Mouse (Mus musculus): Measurements from ENCODE around the gene Igsf3. TPM values are rescaled to one million over a fixed set of nuclear protein-coding genes. Genes with fewer than 3 reads are reported as not detected.

Gene Igsf3
- total RNA-seq, 1 experiment from 2014 or later = 3.6 TPM

DNA sequence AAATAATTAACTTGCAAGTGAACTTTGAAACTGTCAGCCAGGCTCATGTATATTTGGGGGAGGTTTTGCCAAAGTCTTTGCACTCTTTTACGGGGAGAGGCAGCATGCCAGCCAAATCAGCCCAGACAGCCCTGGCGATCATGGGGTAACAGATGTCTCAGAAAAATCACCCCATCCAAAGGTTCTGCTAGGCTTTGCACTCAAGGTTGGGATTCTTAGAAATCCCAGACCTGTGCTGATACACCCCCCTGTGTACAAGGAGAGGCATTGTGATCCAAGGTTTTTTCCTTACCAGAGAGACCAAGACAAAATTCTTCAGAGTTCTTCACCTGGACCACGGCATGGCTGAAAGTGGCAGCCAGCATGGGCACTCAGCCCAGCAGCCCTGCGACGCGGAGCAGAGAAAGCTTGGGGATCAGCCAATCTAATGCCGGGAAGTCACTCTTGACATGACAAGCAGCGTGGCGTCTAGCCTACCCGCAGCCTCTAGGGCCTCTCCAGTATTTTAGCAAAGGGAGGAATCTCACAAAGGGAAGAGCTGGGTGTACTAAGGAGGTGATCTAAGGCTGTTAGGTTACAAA lies 7.5 kb upstream of the Igsf3 start:
- no peak for ATAC-seq (replicated peaks; ENCODE audit: low read depth, poor library complexity, severe bottlenecking)

DNA sequence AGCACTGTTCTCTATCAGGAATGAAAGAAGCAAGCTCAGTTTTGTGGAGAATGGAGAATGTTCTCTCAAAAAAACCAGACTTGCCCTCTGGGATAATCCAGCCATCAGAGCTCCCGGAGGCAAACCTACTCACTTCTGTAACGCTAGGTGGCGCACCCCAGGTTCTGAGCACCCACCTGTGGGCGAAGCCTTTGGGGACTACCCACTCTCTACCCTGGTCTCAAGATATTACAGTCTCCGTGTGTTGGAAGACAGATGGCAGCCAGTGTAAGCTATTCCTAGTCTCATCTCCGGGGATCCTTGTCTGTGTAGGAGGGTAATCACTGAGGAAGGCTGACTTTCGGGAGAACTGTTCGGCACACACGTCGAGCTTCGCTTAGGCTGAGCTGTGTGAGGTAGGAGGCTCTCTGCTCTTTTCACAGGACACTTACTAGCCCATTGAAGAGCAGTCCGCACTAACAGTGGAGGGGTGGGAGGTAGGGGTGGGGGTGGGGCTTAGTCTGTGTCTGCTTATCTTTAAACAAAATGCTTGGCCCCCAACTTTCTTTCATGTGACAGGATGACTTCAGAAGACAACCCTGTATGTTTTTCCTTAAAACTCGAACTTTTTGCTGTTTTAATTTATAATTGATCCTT lies 4.4 kb upstream of the Igsf3 start:
- peak; percentile 59 for ATAC-seq (replicated peaks; ENCODE audit: low read depth, poor library complexity, severe bottlenecking)

DNA sequence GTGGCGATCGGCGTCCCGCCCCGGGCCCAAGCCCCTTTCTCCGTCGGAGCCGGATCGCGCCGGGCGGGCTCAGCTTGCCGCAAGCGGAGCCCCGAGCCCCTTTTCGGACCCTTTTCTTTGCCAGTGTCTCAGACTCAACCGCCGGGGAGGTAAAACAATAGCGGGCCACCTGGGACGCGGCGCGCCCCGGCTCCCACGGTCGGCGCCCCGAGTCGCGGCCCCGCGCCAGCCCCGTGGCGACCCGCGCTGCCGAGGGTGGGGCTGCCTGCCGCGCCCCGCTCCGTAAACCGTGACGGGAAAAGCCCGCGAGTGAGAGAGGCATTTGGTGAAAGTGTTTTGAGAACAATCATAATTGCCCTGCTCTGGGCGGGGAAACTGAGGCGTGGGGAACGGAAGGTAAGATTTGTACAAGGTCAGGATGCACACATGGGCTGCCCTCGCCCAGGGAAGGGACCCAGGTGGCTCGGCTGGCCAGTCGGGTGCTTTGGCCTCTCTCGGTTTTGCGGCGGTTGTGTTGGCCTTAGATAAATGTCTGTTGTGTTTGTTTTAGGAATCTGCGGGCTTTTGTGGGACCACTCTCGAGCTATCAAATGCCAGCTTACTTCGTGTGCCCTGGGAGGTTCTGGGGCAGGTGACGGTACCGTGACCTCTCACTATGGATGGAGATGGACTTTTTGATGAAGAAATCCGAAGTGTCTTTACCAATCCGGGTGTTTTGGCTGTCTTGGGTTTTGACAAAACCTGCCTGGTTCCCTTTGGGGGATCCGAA lies 557 bp downstream of the Igsf3 start:
- ATAC-seq (replicated peaks; ENCODE audit: low read depth, poor library complexity, severe bottlenecking) = no peak

- ATAC-seq (replicated peaks; ENCODE audit: low read depth, poor library complexity, severe bottlenecking) = peak; percentile 30
Measured at GRCm38 (mm10) chr3:101378102-101378501, 1.2 kb downstream of the Igsf3 start.

DNA sequence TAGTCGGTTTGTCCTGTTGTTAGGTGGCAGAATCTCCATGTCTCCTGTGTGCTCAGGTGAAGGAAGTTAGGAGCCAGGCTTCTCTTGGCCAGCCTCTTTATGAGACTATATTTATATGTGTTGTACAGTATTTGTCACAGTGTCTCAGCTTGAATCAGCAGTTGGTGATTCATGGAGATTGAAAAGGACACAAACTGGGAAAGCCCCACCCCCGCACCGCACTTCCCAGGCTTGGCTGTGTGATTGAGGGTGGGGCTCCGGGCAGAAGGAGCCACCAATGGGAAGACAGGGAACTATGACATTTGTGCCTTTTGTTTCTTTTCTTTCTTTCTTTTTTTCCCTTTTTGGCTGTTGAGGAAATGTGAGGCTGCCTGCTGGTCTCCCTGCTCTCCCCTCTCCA lies 2.9 kb downstream of the Igsf3 start:
- ATAC-seq (replicated peaks; ENCODE audit: low read depth, poor library complexity, severe bottlenecking) = no peak

GRCm38 (mm10) chr3:101381691-101382090 lies 4.8 kb downstream of the Igsf3 start:
- no peak for ATAC-seq (replicated peaks; ENCODE audit: low read depth, poor library complexity, severe bottlenecking)

DNA sequence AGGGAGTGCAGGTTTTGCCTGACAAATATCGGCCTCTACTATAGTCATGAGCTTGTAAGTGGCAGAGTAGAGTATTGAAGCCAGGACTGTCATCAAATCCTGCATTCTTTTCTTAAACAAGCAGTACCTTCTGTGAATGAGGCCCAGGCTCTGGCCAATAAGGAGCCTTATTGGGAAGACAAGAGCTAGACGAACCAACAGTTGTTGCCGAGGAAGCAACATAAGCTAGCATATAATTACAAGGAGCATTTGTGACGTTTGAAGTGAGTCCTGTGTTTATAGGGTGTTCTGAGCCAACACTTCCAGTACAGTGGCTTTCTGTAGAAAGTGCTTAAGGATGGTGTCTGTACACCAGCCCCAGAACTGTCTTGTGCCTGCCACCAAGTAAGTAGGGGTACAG lies 5.9 kb downstream of the Igsf3 start:
- no peak for ATAC-seq (replicated peaks; ENCODE audit: low read depth, poor library complexity, severe bottlenecking)

- ATAC-seq (replicated peaks; ENCODE audit: low read depth, poor library complexity, severe bottlenecking) = no peak
Measured at GRCm38 (mm10) chr3:101386430-101387016, 9.6 kb downstream of the Igsf3 start.

GRCm38 (mm10) chr3:101387849-101388248 lies 11.0 kb downstream of the Igsf3 start:
- ATAC-seq (replicated peaks; ENCODE audit: low read depth, poor library complexity, severe bottlenecking) = no peak

DNA sequence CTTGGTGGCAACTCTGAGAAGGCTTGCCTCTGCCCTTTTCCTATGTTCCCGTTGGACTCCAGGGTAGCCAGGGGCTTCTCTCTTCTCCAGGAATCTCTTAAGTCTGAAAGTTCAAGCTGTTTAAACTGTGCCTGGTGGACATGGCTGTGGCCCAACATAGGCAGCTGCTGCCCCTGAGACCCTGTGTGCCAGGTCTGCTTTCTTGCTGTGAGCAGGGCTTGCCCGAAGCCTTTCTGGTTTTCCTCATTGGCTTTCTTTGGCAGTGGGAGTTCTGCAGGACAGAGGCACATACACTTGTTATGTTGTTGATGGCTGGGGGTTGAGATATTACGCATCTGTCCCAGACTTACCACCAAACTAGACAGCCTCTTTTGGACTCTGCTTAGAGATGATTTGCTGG lies 12.7 kb downstream of the Igsf3 start:
- ATAC-seq (replicated peaks; ENCODE audit: low read depth, poor library complexity, severe bottlenecking) = no peak

DNA sequence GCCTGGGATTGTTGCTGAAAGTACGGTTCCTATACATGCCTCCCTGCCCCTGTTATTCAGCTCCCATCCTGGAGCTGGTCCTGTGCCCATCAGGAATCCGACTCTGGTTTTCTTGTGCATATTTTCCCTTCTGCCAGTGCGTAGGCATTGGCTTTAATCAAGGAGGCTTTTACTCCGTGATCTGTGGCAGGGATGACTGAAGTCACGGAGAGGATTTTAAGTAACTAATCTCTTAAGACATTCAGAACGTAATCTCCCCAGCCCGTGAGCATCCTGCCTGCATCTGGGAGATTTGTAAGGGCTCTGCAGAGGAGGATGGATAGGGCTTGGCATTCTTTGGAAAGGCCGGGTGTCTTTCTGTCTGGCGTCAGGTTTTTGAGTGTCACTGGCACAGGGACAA lies 13.6 kb downstream of the Igsf3 start:
- ATAC-seq (replicated peaks; ENCODE audit: low read depth, poor library complexity, severe bottlenecking) = no peak

DNA sequence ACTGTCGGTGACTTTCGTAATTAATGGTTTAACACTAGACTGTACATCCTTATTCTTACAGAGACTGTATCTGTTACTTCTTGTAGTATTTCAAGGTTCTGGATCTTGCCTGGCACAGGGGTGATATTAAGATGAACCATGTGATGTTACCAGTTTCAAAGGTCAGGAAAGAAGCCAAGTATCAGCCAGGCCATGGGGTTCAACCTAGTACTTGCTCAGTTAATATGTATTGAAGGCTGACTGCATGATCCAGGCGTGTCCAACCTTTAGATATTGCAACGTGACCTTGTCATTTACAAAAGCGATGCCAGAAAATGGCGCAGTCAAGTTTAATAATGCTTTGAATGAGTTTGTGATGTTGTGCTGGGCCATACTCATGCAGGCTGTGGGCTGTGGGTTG lies 15.1 kb downstream of the Igsf3 start:
- ATAC-seq (replicated peaks; ENCODE audit: low read depth, poor library complexity, severe bottlenecking) = no peak

DNA sequence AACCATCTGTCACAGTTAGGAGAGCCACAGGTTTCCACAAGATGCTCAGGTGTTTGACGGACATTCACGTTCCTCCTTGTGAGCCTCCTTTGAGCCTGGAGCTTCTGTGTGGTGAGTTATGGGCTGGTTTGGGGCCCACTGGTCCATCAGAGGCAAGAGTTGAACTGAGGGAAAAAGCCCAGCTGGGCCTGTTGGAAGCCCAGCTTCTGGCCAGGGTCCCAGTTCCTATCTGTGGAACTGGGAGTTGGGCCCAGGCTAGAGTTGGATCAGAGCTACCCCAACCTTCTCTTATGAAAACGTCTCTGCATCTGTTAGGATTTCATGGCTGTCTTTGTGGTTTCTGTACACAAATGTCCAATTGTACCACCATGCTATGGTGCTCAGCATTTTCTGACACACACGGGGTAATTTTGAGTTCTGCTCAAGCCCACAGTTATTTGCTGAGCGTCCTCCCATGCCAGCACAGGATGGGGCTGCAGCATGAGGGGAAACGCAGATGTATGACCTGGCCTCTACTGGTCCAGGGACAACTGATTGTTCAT lies 16.3 kb downstream of the Igsf3 start:
- no peak for ATAC-seq (replicated peaks; ENCODE audit: low read depth, poor library complexity, severe bottlenecking)

DNA sequence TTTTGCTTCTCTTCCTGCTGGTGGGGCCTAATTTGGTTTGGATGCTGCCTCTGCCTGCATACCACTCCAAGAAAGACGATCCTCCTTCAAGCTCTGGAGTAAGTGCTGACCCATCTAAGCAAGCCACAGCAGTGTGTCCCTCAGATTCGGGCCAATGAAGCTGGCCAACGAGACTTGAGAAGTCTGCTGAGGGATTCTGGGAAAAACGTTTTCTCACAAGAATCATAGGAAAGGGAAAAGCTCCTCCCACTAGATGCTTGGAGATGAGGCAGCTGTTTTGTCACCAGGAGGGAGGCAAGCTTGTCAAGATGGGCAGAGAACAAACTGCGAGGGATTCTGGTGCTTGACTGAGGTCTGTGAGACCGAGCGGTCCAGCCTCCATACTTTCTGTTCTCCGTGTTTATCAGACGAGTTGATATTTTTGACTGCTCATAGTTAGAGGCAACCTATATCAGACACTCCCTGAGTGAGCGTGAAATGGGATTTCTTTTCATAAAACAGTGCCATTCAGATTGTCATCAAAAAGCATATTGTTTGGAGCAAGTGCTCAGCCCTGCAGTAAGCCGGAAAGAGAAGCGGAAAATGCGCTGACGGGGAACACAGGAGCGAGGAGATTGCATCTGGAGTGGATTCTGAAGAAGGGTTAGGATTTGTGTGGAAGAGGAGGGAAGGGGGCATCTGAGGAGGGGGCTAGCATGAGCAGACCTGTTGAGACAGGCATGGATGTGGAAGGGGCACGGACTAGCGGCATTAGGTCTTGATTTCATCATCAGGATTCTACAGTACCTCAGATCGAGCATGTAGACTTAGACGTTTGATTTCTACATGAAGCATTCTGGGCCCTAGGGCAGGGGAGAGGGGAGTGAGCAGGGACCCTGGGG lies 17.0 kb downstream of the Igsf3 start:
- no peak for ATAC-seq (replicated peaks; ENCODE audit: low read depth, poor library complexity, severe bottlenecking)

DNA sequence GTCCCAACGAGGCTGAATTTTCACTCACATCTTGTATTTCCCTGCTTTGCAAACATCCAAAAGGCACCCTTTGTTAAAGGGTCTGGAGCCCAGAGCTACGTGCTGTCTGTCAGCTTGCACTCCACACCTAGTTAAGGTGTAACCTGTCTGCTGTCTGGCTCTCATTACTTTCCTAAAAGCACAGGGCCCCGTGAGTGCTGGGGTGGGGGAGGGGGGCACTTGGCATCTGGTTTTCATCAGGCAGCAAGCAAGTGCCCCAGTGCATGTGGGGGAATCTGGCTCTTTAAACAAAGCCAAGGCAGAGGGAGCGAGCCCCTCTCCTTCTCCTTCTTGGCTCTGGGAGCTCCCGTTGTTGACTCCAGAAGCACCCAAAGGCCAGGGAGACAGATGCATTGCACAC lies 18.5 kb downstream of the Igsf3 start:
- no peak for ATAC-seq (replicated peaks; ENCODE audit: low read depth, poor library complexity, severe bottlenecking)

- ATAC-seq (replicated peaks; ENCODE audit: low read depth, poor library complexity, severe bottlenecking) = no peak
Measured at GRCm38 (mm10) chr3:101396061-101396460, 19.2 kb downstream of the Igsf3 start.

DNA sequence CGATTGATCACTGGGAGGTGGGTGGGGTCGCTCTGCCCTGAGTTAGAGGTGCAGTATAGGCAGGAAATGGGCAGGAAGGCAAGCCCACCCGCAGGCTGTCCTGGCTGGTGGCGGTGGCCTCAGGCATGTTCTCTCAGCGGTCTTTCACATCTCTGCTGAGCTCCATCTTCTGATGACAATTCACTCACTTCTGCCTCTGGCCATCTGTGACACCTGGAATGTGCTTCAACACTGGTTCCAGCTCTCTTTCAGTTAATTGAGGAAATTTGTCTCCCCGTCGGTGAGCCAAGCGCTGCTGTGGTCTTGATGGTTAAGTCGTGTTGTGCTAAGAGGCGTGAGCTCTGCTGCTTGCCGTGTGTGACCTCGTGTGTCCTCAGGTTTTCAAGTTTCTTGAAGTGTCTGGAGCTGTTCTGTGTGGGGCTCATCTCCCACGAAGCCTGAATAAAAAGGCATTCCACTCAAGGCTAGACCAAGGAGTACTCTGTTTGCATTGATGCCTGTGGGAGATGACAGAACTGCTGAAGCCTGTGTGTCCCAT lies 19.9 kb downstream of the Igsf3 start:
- no peak for ATAC-seq (replicated peaks; ENCODE audit: low read depth, poor library complexity, severe bottlenecking)

DNA sequence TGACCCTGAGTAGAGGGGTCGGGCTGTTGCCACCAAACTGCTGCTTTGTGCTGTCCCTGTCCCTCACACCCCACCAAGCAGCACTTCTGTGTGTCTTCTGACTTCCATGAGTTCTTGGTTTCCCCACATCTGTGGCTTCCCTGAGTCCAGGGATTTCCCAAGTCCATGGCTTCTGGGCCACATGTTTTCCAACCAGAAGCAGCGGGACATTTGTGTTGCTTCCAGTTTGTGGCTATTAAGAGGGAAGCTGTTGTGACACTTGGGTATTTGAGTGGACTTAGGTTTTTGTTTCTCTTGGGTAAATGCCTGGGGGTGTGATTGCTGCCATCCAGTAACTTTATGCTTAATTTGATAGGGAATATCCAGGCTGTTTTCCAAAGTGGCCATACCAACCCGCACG lies 20.5 kb downstream of the Igsf3 start:
- no peak for ATAC-seq (replicated peaks; ENCODE audit: low read depth, poor library complexity, severe bottlenecking)

GRCm38 (mm10) chr3:101398071-101398786 lies 21.3 kb downstream of the Igsf3 start:
- no peak for ATAC-seq (replicated peaks; ENCODE audit: low read depth, poor library complexity, severe bottlenecking)
